Mouse (Mus musculus): Measurements from ENCODE around the gene Ppp1r2.

The Ppp1r2 gene

GRCm38 (mm10) chr16:31290281-31290680 lies 15.2 kb upstream of the Ppp1r2 start:
- DNase-seq = peak; percentile 92 to 95

GRCm38 (mm10) chr16:31287712-31288111 lies 12.6 kb upstream of the Ppp1r2 start:
- DNase-seq = no peak

GRCm38 (mm10) chr16:31286801-31287488 lies 11.9 kb upstream of the Ppp1r2 start:
- no peak for DNase-seq

DNA sequence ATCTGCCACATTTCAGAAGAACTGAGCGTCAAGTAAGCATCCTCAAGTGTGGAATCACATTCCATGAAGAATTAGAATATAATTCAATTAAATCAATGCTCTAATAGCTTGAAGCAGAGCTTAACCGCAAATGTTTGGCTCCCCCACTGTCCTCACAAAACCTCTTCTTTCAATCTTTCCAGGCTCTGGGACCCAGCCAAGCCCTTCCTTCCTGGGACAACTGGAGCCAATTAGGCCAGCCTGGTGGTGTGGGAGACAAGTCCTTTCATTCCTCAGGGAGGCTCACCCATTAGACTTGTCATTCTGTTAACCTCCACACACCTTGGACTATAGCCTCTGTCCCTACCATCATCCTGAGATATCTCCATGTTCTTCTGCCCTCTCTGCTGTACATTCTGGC lies 6.9 kb upstream of the Ppp1r2 start:
- peak; percentile 44 to 64 for DNase-seq

GRCm38 (mm10) chr16:31280176-31280575 lies 5.1 kb upstream of the Ppp1r2 start:
- DNase-seq = no peak

DNA sequence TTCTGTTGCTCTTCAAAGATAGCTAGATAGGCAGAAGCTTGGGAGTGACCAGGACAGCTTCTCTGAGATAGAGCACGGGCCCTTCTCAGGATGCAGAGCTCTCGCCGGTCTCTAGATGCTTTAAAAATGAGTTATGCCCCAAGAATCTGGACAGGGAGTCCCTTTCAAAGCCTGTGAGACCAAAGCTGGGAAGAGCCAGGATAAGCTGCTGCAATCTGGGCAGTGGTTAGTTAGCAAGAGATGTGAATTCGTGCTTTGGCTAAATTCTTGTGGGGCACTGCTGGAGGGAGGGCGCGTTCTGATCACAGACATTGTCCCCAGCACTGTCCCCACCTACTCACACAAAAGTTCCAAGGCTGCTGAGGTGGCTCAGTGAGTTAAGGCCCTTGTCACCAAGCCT lies 3.5 kb upstream of the Ppp1r2 start:
- DNase-seq = no peak

DNA sequence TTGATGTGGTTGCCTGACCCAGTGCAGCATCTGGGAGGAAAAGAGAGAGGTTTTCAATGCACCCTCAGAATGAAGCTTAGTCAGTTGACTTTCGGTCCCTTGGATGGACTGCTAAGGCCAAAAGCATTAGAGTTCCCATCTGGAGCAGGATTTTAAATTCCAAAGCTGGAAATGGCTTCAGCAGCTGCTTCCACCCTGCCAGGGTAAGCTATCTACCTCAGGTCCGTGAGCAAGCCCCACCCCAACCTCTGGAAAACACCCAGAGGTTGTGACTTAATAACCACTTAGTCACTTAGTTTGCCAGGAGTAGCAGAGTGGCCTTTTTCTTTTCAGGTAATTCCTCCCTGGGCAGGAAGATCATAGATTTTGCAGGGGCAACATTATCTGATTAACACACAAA lies 3.0 kb upstream of the Ppp1r2 start:
- peak in 1 of 2 experiments; percentile 17 for DNase-seq

GRCm38 (mm10) chr16:31276962-31277361 lies 1.9 kb upstream of the Ppp1r2 start:
- peak; percentile 26 to 43 for DNase-seq

DNA sequence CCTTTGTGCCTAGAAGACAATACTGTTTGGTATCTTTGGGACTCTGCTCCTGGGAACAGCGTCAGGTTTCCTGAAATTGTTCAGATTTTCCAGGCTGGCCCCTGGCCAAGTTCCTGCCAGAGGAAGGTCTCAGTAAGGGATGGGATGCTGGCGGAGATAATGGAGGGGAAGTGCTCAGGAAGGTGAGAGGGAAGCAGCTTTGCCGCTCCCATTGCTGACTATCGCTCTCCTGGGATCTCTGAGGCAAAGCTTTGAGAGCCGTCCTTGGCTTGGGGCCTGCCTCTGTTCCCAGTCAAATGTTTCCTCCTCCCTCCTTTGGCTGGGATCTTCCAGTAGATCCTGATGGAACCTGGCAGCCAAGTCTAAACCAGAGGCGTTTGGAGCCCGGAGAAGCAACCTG lies 1.5 kb upstream of the Ppp1r2 start:
- peak; percentile 86 to 87 for DNase-seq

- no peak for DNase-seq
Measured at GRCm38 (mm10) chr16:31274084-31274483, 993 bp downstream of the Ppp1r2 start.

DNA sequence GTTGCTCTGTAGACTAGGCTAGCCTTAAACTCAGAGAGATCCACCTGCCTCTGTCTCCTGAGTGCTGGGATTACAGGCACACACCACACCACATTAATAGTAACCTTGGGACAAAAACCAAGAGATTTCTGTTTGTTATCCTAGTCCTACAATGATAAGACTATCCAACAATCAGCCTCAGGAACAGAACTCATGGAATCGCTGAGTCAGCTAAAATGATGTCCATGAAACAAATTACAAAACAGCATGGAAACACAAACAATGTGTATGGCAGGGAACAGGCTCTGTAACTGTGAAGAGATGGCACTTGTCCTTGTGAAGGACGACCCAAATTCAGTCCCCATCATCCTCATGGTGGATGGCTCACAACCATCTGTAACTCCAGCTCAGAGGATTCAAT lies 8.4 kb downstream of the Ppp1r2 start:
- no peak for DNase-seq

DNA sequence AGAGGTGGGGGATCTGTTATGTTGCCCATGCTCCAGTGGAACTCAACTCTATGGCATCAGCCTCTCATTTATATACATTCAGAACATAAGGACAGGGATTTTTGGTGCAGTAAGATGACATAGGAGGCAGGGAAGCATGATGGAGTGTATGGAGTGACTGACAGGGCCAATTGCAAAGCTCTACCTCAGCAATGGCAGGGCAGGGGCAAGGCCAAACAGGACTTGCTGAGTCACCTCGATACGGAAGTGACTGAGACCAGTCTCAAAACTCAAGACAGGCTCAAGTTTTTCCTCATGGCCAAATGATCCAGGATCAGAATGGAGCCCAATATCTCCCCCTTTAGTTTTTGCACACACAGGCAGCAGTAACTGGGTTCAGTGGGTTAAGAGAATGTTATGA lies 18.9 kb downstream of the Ppp1r2 start:
- DNase-seq = no peak

DNA sequence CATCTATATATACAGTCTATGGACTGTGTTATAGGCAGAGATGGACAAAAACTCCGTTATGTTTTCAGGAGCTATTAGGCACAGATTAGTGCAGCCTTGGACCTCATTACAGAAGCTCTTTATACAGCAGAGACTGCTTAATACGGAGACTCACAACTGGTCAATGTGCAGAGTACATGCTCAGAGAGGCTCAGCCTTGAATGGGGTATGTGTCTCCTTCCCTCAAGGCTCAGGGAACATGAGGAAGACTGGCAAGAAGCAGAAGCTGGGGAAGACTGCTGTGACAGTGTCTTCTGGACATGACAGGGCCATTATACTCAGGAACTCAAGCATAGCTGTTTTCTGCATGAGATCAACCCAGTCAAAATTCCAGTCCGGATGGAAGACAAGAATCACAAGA lies 19.4 kb downstream of the Ppp1r2 start:
- DNase-seq = no peak

DNA sequence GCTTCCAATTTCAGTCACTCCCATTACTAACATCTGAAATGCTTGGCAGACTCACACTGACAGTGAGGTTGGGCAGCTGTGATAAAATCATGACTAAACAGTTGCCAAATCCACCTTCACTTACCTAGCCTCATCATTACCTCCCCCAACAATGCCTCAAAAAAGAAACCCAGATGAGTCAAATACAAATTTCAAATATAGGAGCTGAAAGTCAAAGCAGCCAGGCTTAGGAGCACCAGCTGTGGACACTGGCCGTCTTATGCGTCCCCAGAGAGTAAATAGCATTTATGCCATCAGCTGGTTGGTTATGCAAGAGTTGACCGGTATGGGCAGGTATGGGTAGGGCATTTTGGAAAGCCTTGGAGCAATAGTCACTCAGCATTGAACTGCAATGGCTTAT lies 25.7 kb downstream of the Ppp1r2 start:
- no peak for DNase-seq

GRCm38 (mm10) chr16:31248717-31249116 lies 26.4 kb downstream of the Ppp1r2 start:
- DNase-seq = no peak

DNA sequence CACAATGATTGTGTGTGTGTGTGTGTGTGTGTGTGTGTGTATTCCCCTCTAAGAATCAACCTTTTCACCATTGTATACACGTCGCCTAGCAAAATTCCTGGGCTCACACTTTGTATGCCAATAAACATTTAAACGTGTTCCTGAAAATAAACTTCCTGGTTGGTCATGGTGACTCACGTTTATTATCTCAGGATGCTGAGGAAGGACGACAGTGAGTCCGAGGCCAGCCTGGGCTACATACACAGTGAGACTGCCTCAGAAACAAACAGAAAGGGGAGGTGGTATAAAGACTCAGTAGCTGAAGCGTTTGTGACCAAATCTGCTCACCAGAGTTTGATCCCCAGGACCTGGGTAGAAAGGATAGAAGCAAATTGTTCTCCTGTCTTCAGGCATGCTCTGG lies 27.6 kb downstream of the Ppp1r2 start:
- DNase-seq = no peak

GRCm38 (mm10) chr16:31244053-31244452 lies 31.0 kb downstream of the Ppp1r2 start:
- no peak for DNase-seq

DNA sequence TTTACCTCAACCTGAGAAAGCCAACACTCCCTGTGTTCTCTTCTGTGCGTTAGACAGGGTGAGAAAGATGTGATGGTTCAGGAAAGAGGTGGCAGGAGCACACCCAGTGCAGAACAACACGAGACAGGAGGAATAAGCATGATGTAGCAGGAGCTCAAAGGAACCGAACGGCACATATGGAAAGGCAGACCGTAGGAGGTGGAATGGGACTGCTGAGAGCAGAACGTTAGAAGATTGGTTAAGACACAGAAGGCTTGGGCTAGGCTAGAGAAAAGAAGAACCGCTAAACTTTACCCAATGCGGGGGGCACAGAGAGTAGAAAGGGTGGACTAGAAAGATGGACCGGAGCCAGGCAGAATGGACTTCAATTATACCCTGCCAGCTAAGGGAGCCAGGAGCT lies 33.6 kb downstream of the Ppp1r2 start:
- DNase-seq = no peak

- DNase-seq = no peak
Measured at GRCm38 (mm10) chr16:31240569-31240968, 34.5 kb downstream of the Ppp1r2 start.

DNA sequence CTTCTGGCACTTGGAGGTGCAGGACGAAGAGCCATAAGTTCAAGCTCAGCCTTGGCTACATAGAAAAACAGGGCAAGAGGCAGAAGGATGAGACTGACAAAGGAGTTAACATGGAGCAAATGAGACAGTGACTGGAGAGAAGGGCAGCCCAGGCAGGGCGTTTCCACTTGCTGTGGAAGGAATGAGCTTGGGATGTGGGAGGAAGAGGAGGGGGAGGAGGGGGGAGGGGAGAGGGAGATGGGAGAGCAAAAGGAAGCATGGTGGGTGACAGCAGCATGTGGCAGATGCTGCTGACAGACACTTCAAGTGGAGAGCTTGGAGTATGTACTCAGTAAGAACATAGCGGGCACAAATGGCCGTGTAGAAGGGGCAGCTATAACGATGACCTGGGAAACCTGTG lies 36.8 kb downstream of the Ppp1r2 start:
- DNase-seq = no peak

GRCm38 (mm10) chr16:31235457-31236310 lies 39.4 kb downstream of the Ppp1r2 start:
- DNase-seq = peak in 1 of 2 experiments; percentile 12

- DNase-seq = no peak
Measured at GRCm38 (mm10) chr16:31234808-31235456, 40.1 kb downstream of the Ppp1r2 start.

DNA sequence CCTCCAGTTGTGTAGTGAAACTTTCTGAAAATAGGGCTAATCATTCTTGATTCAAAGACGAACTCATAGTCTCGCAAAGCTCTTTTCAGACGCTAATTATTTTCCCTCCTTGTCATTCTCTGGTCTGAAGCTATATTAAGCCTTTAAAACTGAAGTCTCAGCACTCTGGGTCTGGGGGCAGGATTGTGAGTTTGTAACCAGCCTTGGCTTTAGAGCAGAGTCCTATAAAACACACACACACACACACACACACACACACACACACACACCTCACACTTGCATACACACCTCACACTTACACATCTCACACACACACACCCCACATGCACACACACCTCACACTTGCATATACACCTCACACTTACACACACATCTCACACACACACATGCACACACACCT lies 40.7 kb downstream of the Ppp1r2 start:
- no peak for DNase-seq
